Mouse (Mus musculus): ENCODE data around the gene Ubqln4. TPM values are rescaled to one million over a fixed set of nuclear protein-coding genes. Genes with fewer than 3 reads are reported as not detected.
"Not testable (repeated sequence)": the region's sequence is repeated elsewhere in the genome, so short reads cannot be mapped to it uniquely, and the experiment has no call there.

Ubqln4 gene
- polyA plus RNA-seq, 1 experiment, result 32.5 TPM

GRCm38 (mm10) chr3:88569093-88569492 lies 15.5 kb downstream of the Ubqln4 start:
- Histone ChIP-seq H3K36me3 (ENCODE audit: control insufficient read depth, insufficient read depth, low read length) (peaks cover 30% of the 10 kb centered on the region), H3K4me1 (ENCODE audit: control insufficient read depth, insufficient read depth, insufficient read length) (no peaks in the 10 kb centered on the region), H3K27me3 (ENCODE audit: control insufficient read depth, insufficient read depth, low read length) (no peaks in the 10 kb centered on the region), H3K4me3 (ENCODE audit: extremely low read depth, insufficient read depth, insufficient read length) (no peak overlapping the region), H3K27ac (ENCODE audit: insufficient read depth, low read length) (no peak overlapping the region)
- DNase-seq (ENCODE audit: low read depth in 1 of 2, low spot score in 2 of 2), result no peak
- 92% methylated on average over 2 of the region's 2 CpGs for WGBS
- no peak for TF ChIP-seq POLR2A (IDR thresholded peaks at IDR 0.05; ENCODE audit: low read depth, low read length)
- no peak for TF ChIP-seq CTCF (IDR thresholded peaks at IDR 0.05; ENCODE audit: extremely low read depth, insufficient read depth, insufficient read length, insufficient replicate concordance)

DNA sequence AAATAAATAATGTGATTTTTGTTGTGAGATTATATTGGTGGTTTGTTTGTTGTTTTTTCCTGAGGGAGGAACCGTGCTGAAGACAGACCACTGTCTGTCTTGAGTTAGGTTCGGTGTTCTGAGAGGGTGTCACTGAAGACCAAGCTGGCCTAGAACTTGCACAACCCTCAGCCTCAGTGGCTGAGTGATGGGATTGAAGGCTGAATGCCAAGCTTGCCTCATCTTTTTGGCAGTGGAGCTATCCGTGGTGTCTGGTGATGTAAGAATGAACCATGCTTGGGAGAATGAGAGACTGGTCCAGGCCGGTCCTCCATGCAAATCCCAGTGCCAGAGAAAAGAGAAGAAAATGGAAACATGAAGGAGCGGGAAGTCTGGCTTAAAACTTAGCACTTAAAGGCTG lies 16.1 kb downstream of the Ubqln4 start:
- Histone ChIP-seq H3K4me3 (ENCODE audit: extremely low read depth, insufficient read depth, insufficient read length) (no peak overlapping the region), H3K27ac (ENCODE audit: insufficient read depth, low read length) (no peak overlapping the region), H3K36me3 (ENCODE audit: control insufficient read depth, insufficient read depth, low read length) (peaks cover 24% of the 10 kb centered on the region), H3K27me3 (ENCODE audit: control insufficient read depth, insufficient read depth, low read length) (no peaks in the 10 kb centered on the region), H3K4me1 (ENCODE audit: control insufficient read depth, insufficient read depth, insufficient read length) (no peaks in the 10 kb centered on the region)
- TF ChIP-seq CTCF (IDR thresholded peaks at IDR 0.05; ENCODE audit: extremely low read depth, insufficient read depth, insufficient read length, insufficient replicate concordance), result no peak
- no peak for TF ChIP-seq POLR2A (IDR thresholded peaks at IDR 0.05; ENCODE audit: low read depth, low read length)
- no peak for DNase-seq (ENCODE audit: low read depth in 1 of 2, low spot score in 2 of 2)
- 86% methylated on average over 5 of the region's 5 CpGs for WGBS

- DNase-seq (ENCODE audit: low read depth in 1 of 2, low spot score in 2 of 2), result no peak
- TF ChIP-seq POLR2A (IDR thresholded peaks at IDR 0.05; ENCODE audit: low read depth, low read length), result no peak
- no peak for TF ChIP-seq CTCF (IDR thresholded peaks at IDR 0.05; ENCODE audit: extremely low read depth, insufficient read depth, insufficient read length, insufficient replicate concordance)
- WGBS, result 92% methylated on average over 10 of the region's 10 CpGs
Observed at GRCm38 (mm10) chr3:88570341-88570740, 16.8 kb downstream of the Ubqln4 start.

GRCm38 (mm10) chr3:88571856-88572255 lies 18.3 kb downstream of the Ubqln4 start:
- no peaks in the 10 kb centered on the region for H3K27me3 ChIP-seq (ENCODE audit: control insufficient read depth, insufficient read depth, low read length)

More at GRCm38 (mm10) chr3:88570341-88570740, 16.8 kb downstream of the Ubqln4 start:
- H3K36me3 ChIP-seq (ENCODE audit: control insufficient read depth, insufficient read depth, low read length), result peaks cover 19% of the 10 kb centered on the region
- no peaks in the 10 kb centered on the region for H3K4me1 ChIP-seq (ENCODE audit: control insufficient read depth, insufficient read depth, insufficient read length)
- H3K27ac ChIP-seq (ENCODE audit: insufficient read depth, low read length), result no peak overlapping the region
- no peak overlapping the region for H3K4me3 ChIP-seq (ENCODE audit: extremely low read depth, insufficient read depth, insufficient read length)
- H3K27me3 ChIP-seq (ENCODE audit: control insufficient read depth, insufficient read depth, low read length), result no peaks in the 10 kb centered on the region

GRCm38 (mm10) chr3:88572835-88573234 lies 19.3 kb downstream of the Ubqln4 start:
- 82% methylated on average over 2 of the region's 2 CpGs for WGBS
- no peak for DNase-seq (ENCODE audit: low read depth in 1 of 2, low spot score in 2 of 2)
- Histone ChIP-seq H3K4me3 (ENCODE audit: extremely low read depth, insufficient read depth, insufficient read length) (no peak overlapping the region), H3K27me3 (ENCODE audit: control insufficient read depth, insufficient read depth, low read length) (no peaks in the 10 kb centered on the region), H3K27ac (ENCODE audit: insufficient read depth, low read length) (no peak overlapping the region), H3K4me1 (ENCODE audit: control insufficient read depth, insufficient read depth, insufficient read length) (no peaks in the 10 kb centered on the region), H3K36me3 (ENCODE audit: control insufficient read depth, insufficient read depth, low read length) (peaks cover 8% of the 10 kb centered on the region; the same call in 1 of the 2 replicates)
- TF ChIP-seq POLR2A (IDR thresholded peaks at IDR 0.05; ENCODE audit: low read depth, low read length) (no peak), CTCF (IDR thresholded peaks at IDR 0.05; ENCODE audit: extremely low read depth, insufficient read depth, insufficient read length, insufficient replicate concordance) (no peak)

More at GRCm38 (mm10) chr3:88571856-88572255, 18.3 kb downstream of the Ubqln4 start:
- Histone ChIP-seq H3K4me1 (ENCODE audit: control insufficient read depth, insufficient read depth, insufficient read length) (no peaks in the 10 kb centered on the region), H3K4me3 (ENCODE audit: extremely low read depth, insufficient read depth, insufficient read length) (no peak overlapping the region), H3K36me3 (ENCODE audit: control insufficient read depth, insufficient read depth, low read length) (peaks cover 9% of the 10 kb centered on the region; the same call in 1 of the 2 replicates), H3K27ac (ENCODE audit: insufficient read depth, low read length) (no peak overlapping the region)
- DNase-seq (ENCODE audit: low read depth in 1 of 2, low spot score in 2 of 2), result no peak
- 100% methylated on average over 1 of the region's 1 CpGs for WGBS
- no peak for TF ChIP-seq CTCF (IDR thresholded peaks at IDR 0.05; ENCODE audit: extremely low read depth, insufficient read depth, insufficient read length, insufficient replicate concordance)
- TF ChIP-seq POLR2A (IDR thresholded peaks at IDR 0.05; ENCODE audit: low read depth, low read length), result no peak

- no peak overlapping the region for H3K27ac ChIP-seq (ENCODE audit: insufficient read depth, low read length)
- no peaks in the 10 kb centered on the region for H3K4me1 ChIP-seq (ENCODE audit: control insufficient read depth, insufficient read depth, insufficient read length)
- WGBS, result 87% methylated on average over 2 of the region's 2 CpGs
- H3K27me3 ChIP-seq (ENCODE audit: control insufficient read depth, insufficient read depth, low read length), result no peaks in the 10 kb centered on the region
- no peaks in the 10 kb centered on the region for H3K36me3 ChIP-seq (ENCODE audit: control insufficient read depth, insufficient read depth, low read length)
- DNase-seq (ENCODE audit: low read depth in 1 of 2, low spot score in 2 of 2), result no peak
- no peak for TF ChIP-seq CTCF (IDR thresholded peaks at IDR 0.05; ENCODE audit: extremely low read depth, insufficient read depth, insufficient read length, insufficient replicate concordance)
- TF ChIP-seq POLR2A (IDR thresholded peaks at IDR 0.05; ENCODE audit: low read depth, low read length), result no peak
- H3K4me3 ChIP-seq (ENCODE audit: extremely low read depth, insufficient read depth, insufficient read length), result no peak overlapping the region
Observed at GRCm38 (mm10) chr3:88573810-88574209, 20.3 kb downstream of the Ubqln4 start.

DNA sequence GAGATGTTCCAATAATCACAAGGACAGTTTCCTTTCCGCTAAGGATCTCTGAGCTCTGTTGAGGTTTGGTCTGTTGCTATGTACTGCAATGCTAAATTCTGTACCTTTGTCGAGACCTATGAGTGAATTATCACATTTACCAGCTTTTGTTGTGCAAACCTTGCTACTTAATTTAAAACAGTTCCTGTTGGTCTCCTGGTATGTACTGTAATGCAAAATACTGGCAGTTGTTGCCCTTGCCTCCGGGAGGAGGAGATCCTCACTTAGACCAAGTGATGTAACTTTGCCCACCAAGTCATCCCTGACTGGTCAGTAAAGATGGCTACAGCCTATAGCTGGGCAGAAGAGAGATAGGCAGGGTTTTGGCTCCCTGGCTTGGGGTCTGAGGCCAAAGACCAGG lies 22.0 kb downstream of the Ubqln4 start, which contains the start of gene Ssr2:
Gene Ssr2 (plus strand): TSS at position 337 of the 400 bp plus-strand sequence.
- no peak within 1 kb of the TSS for H3K4me3 ChIP-seq (ENCODE audit: extremely low read depth, insufficient read depth, insufficient read length)
- 79% methylated on average over 3 of the region's 3 CpGs for WGBS
- DNase-seq (ENCODE audit: low read depth in 1 of 2, low spot score in 2 of 2), result no peak
- TF ChIP-seq POLR2A (IDR thresholded peaks at IDR 0.05; ENCODE audit: low read depth, low read length) (no peak), CTCF (IDR thresholded peaks at IDR 0.05; ENCODE audit: extremely low read depth, insufficient read depth, insufficient read length, insufficient replicate concordance) (no peak)
- H3K27me3 ChIP-seq (ENCODE audit: control insufficient read depth, insufficient read depth, low read length), result no peaks in the 10 kb centered on the region
- no peak within 1 kb of the TSS for H3K27ac ChIP-seq (ENCODE audit: insufficient read depth, low read length)
- H3K4me1 ChIP-seq (ENCODE audit: control insufficient read depth, insufficient read depth, insufficient read length), result peaks cover 3% of the 10 kb centered on the region; the same call in 1 of the 2 replicates
- H3K36me3 ChIP-seq (ENCODE audit: control insufficient read depth, insufficient read depth, low read length), result no peaks in the 10 kb centered on the region

DNA sequence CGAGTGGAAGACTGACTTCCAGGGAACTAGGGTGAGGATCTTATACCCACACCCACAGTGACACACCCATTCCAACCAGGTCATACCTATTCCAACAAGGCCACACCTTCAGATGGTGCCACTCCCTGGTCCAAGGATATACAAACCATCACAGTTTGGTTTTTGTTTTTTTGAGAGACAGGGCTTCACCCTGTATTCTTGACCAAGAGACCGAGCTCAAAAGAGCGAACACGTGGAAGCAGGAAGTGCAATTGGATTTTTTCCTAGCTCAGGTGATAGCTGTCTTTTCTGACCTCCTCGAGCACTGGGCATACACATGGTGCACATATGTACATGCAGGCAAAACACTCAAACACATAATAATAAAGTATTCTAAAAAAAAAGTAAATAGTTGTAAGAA lies 24.3 kb downstream of the Ubqln4 start:
- not testable (repeated sequence) for DNase-seq (ENCODE audit: low read depth in 1 of 2, low spot score in 2 of 2); H3K27me3 ChIP-seq (ENCODE audit: control insufficient read depth, insufficient read depth, low read length); H3K36me3 ChIP-seq (ENCODE audit: control insufficient read depth, insufficient read depth, low read length); H3K4me1 ChIP-seq (ENCODE audit: control insufficient read depth, insufficient read depth, insufficient read length); H3K4me3 ChIP-seq (ENCODE audit: extremely low read depth, insufficient read depth, insufficient read length); H3K27ac ChIP-seq (ENCODE audit: insufficient read depth, low read length)
- WGBS, result 86% methylated on average over 5 of the region's 5 CpGs
